Mouse (Mus musculus): ENCODE data around the gene Parva. TPM values are rescaled to one million over a fixed set of nuclear protein-coding genes. Genes with fewer than 3 reads are reported as not detected.

Parva gene
- polyA plus RNA-seq, 1 experiment from 2014 or later = 50.4 TPM

DNA sequence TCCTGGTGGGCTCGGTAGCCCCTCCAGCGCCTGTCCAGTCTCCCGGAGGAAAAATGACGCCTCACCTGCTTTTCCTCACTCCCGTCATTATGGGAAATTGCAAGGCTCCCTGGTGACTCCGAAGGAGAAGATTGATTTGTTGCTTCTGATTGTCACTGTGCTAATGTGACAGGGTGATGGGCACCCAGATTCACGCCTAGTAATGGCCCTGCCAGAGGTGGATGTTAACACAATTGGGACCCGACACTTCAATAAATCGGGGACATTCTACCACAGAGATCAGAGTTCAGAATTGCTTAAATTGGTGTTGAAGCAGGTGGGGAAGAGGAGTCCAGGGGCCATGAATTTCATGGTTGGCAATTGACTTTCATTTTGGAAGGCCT, 17.7 kb downstream of the Parva start:
- Histone ChIP-seq H3K27me3 (ENCODE audit: control insufficient read depth, insufficient read depth, low read length) (no peaks in the 10 kb centered on the region), H3K36me3 (ENCODE audit: control insufficient read depth, insufficient read depth, low read length) (no peaks in the 10 kb centered on the region), H3K4me1 (ENCODE audit: control insufficient read depth, insufficient read depth, low read length) (peaks cover 10% of the 10 kb centered on the region), H3K27ac (ENCODE audit: low read depth, low read length) (0 out of 2 replicates have a peak overlapping the region, but pooled peaks have one; percentile 58), H3K9me3 (ENCODE audit: control insufficient read depth, low read length) (no peaks in the 10 kb centered on the region), H3K4me3 (ENCODE audit: low read depth, low read length) (no peak overlapping the region), H3K9ac (ENCODE audit: low read length) (no peak overlapping the region), H3K4me2 (ENCODE audit: low read depth) (no peak overlapping the region)
- DNase-seq (ENCODE audit: low spot score) (peak; percentile 19), ATAC-seq (ENCODE audit: insufficient read depth, low FRiP score, low TSS enrichment) (0 out of 2 replicates have a peak, but pooled peaks have one; percentile 4)
- 14% methylated on average over 9 of the region's 9 CpGs for WGBS

GRCm38 (mm10) chr7:112446498-112446897, 19.2 kb downstream of the Parva start:
- no peaks in the 10 kb centered on the region for H3K36me3 ChIP-seq (ENCODE audit: control insufficient read depth, insufficient read depth, low read length)
- ATAC-seq (ENCODE audit: insufficient read depth, low FRiP score, low TSS enrichment) (no peak), DNase-seq (ENCODE audit: low spot score) (no peak)
- peaks cover 10% of the 10 kb centered on the region for H3K4me1 ChIP-seq (ENCODE audit: control insufficient read depth, insufficient read depth, low read length)
- H3K27ac ChIP-seq (ENCODE audit: low read depth, low read length) = no peak overlapping the region
- H3K9me3 ChIP-seq (ENCODE audit: control insufficient read depth, low read length) = no peaks in the 10 kb centered on the region
- 90% methylated on average over 4 of the region's 4 CpGs for WGBS
- H3K27me3 ChIP-seq (ENCODE audit: control insufficient read depth, insufficient read depth, low read length) = no peaks in the 10 kb centered on the region
- no peak overlapping the region for H3K9ac ChIP-seq (ENCODE audit: low read length)
- no peak overlapping the region for H3K4me2 ChIP-seq (ENCODE audit: low read depth)
- no peak overlapping the region for H3K4me3 ChIP-seq (ENCODE audit: low read depth, low read length)

GRCm38 (mm10) chr7:112449954-112450700, 22.8 kb downstream of the Parva start:
- no peaks in the 10 kb centered on the region for H3K36me3 ChIP-seq (ENCODE audit: control insufficient read depth, insufficient read depth, low read length)
- no peak overlapping the region for H3K27ac ChIP-seq (ENCODE audit: low read depth, low read length)
- H3K9me3 ChIP-seq (ENCODE audit: control insufficient read depth, low read length) = no peaks in the 10 kb centered on the region
- H3K9ac ChIP-seq (ENCODE audit: low read length) = no peak overlapping the region
- no peak overlapping the region for H3K4me2 ChIP-seq (ENCODE audit: low read depth)
- H3K27me3 ChIP-seq (ENCODE audit: control insufficient read depth, insufficient read depth, low read length) = no peaks in the 10 kb centered on the region
- DNase-seq (ENCODE audit: low spot score) (no peak), ATAC-seq (ENCODE audit: insufficient read depth, low FRiP score, low TSS enrichment) (no peak)
- WGBS = 85% methylated on average over 8 of the region's 8 CpGs
- no peak overlapping the region for H3K4me3 ChIP-seq (ENCODE audit: low read depth, low read length)
- H3K4me1 ChIP-seq (ENCODE audit: control insufficient read depth, insufficient read depth, low read length) = peaks cover 6% of the 10 kb centered on the region; the same call in 1 of the 2 replicates

GRCm38 (mm10) chr7:112452471-112452870, 25.2 kb downstream of the Parva start:
- no peak for ATAC-seq (ENCODE audit: insufficient read depth, low FRiP score, low TSS enrichment)
- 53% methylated on average over 5 of the region's 5 CpGs for WGBS
- no peak overlapping the region for H3K9ac ChIP-seq (ENCODE audit: low read length)
- no peaks in the 10 kb centered on the region for H3K36me3 ChIP-seq (ENCODE audit: control insufficient read depth, insufficient read depth, low read length)
- no peak overlapping the region for H3K27ac ChIP-seq (ENCODE audit: low read depth, low read length)
- peaks cover 6% of the 10 kb centered on the region; the same call in 1 of the 2 replicates for H3K4me1 ChIP-seq (ENCODE audit: control insufficient read depth, insufficient read depth, low read length)
- no peak for DNase-seq (ENCODE audit: low spot score)
- no peaks in the 10 kb centered on the region for H3K27me3 ChIP-seq (ENCODE audit: control insufficient read depth, insufficient read depth, low read length)
- no peak overlapping the region for H3K4me2 ChIP-seq (ENCODE audit: low read depth)
- no peak overlapping the region for H3K4me3 ChIP-seq (ENCODE audit: low read depth, low read length)
- H3K9me3 ChIP-seq (ENCODE audit: control insufficient read depth, low read length) = no peaks in the 10 kb centered on the region

- DNase-seq (ENCODE audit: low spot score) (no peak), ATAC-seq (ENCODE audit: insufficient read depth, low FRiP score, low TSS enrichment) (no peak)
- no peak overlapping the region for H3K27ac ChIP-seq (ENCODE audit: low read depth, low read length)
- no peak overlapping the region for H3K4me3 ChIP-seq (ENCODE audit: low read depth, low read length)
- H3K9me3 ChIP-seq (ENCODE audit: control insufficient read depth, low read length) = no peaks in the 10 kb centered on the region
- H3K9ac ChIP-seq (ENCODE audit: low read length) = no peak overlapping the region
- peaks cover 6% of the 10 kb centered on the region; the same call in 1 of the 2 replicates for H3K4me1 ChIP-seq (ENCODE audit: control insufficient read depth, insufficient read depth, low read length)
- WGBS = 5% methylated on average over 3 of the region's 3 CpGs
- no peak overlapping the region for H3K4me2 ChIP-seq (ENCODE audit: low read depth)
- H3K36me3 ChIP-seq (ENCODE audit: control insufficient read depth, insufficient read depth, low read length) = no peaks in the 10 kb centered on the region
- H3K27me3 ChIP-seq (ENCODE audit: control insufficient read depth, insufficient read depth, low read length) = no peaks in the 10 kb centered on the region
These were observed 26.5 kb downstream of the Parva start for GRCm38 (mm10) chr7:112453805-112454214.

GRCm38 (mm10) chr7:112454380-112454779, 27.1 kb downstream of the Parva start:
- Histone ChIP-seq H3K9me3 (ENCODE audit: control insufficient read depth, low read length) (no peaks in the 10 kb centered on the region), H3K9ac (ENCODE audit: low read length) (no peak overlapping the region), H3K27me3 (ENCODE audit: control insufficient read depth, insufficient read depth, low read length) (no peaks in the 10 kb centered on the region), H3K4me1 (ENCODE audit: control insufficient read depth, insufficient read depth, low read length) (peaks cover 6% of the 10 kb centered on the region; the same call in 1 of the 2 replicates), H3K4me3 (ENCODE audit: low read depth, low read length) (no peak overlapping the region), H3K27ac (ENCODE audit: low read depth, low read length) (no peak overlapping the region), H3K36me3 (ENCODE audit: control insufficient read depth, insufficient read depth, low read length) (no peaks in the 10 kb centered on the region), H3K4me2 (ENCODE audit: low read depth) (no peak overlapping the region)
- 63% methylated on average over 6 of the region's 6 CpGs for WGBS
- ATAC-seq (ENCODE audit: insufficient read depth, low FRiP score, low TSS enrichment) (no peak), DNase-seq (ENCODE audit: low spot score) (no peak)

DNA sequence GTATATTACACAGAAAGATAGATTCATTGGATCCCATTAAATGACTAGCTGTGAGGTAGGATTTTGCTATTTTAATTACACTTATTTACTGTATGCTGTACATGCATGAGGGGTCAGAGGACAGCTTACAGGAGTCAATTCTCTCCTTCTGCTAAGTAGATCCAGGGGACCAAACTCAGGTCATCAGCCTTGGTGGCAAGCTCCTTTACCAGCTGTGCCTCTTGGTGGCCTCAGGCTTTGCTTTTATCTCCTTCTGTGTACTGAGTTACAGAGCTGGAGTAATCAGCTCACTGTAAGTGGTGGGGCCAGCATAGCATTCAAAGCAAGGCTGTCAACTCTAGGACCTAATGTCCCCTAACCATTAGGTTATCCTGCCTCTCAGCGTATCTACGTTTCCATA, 27.6 kb downstream of the Parva start:
- ATAC-seq (ENCODE audit: insufficient read depth, low FRiP score, low TSS enrichment) = no peak
- Histone ChIP-seq H3K9ac (ENCODE audit: low read length) (no peak overlapping the region), H3K27ac (ENCODE audit: low read depth, low read length) (no peak overlapping the region), H3K36me3 (ENCODE audit: control insufficient read depth, insufficient read depth, low read length) (no peaks in the 10 kb centered on the region), H3K27me3 (ENCODE audit: control insufficient read depth, insufficient read depth, low read length) (no peaks in the 10 kb centered on the region), H3K4me3 (ENCODE audit: low read depth, low read length) (no peak overlapping the region), H3K9me3 (ENCODE audit: control insufficient read depth, low read length) (no peaks in the 10 kb centered on the region), H3K4me2 (ENCODE audit: low read depth) (no peak overlapping the region), H3K4me1 (ENCODE audit: control insufficient read depth, insufficient read depth, low read length) (peaks cover 6% of the 10 kb centered on the region; the same call in 1 of the 2 replicates)
- no peak for DNase-seq (ENCODE audit: low spot score)
- 90% methylated on average over 2 of the region's 2 CpGs for WGBS

- no peak for DNase-seq (ENCODE audit: low spot score)
- WGBS = 90% methylated on average over 5 of the region's 5 CpGs
These were observed 28.3 kb downstream of the Parva start for GRCm38 (mm10) chr7:112455566-112456110.

GRCm38 (mm10) chr7:112457373-112457772, 30.1 kb downstream of the Parva start:
- ATAC-seq (ENCODE audit: insufficient read depth, low FRiP score, low TSS enrichment) (no peak), DNase-seq (ENCODE audit: low spot score) (no peak)
- Histone ChIP-seq H3K27ac (ENCODE audit: low read depth, low read length) (no peak overlapping the region), H3K27me3 (ENCODE audit: control insufficient read depth, insufficient read depth, low read length) (no peaks in the 10 kb centered on the region), H3K36me3 (ENCODE audit: control insufficient read depth, insufficient read depth, low read length) (no peaks in the 10 kb centered on the region), H3K4me3 (ENCODE audit: low read depth, low read length) (no peak overlapping the region), H3K9me3 (ENCODE audit: control insufficient read depth, low read length) (no peaks in the 10 kb centered on the region), H3K4me2 (ENCODE audit: low read depth) (no peak overlapping the region), H3K9ac (ENCODE audit: low read length) (no peak overlapping the region), H3K4me1 (ENCODE audit: control insufficient read depth, insufficient read depth, low read length) (peaks cover 8% of the 10 kb centered on the region; the same call in 1 of the 2 replicates)
- WGBS = 89% methylated on average over 4 of the region's 4 CpGs

More at GRCm38 (mm10) chr7:112455566-112456110, 28.3 kb downstream of the Parva start:
- no peak overlapping the region for H3K4me2 ChIP-seq (ENCODE audit: low read depth)
- ATAC-seq (ENCODE audit: insufficient read depth, low FRiP score, low TSS enrichment) = no peak
- H3K4me3 ChIP-seq (ENCODE audit: low read depth, low read length) = no peak overlapping the region
- H3K9ac ChIP-seq (ENCODE audit: low read length) = no peak overlapping the region
- no peaks in the 10 kb centered on the region for H3K36me3 ChIP-seq (ENCODE audit: control insufficient read depth, insufficient read depth, low read length)
- H3K9me3 ChIP-seq (ENCODE audit: control insufficient read depth, low read length) = no peaks in the 10 kb centered on the region
- no peaks in the 10 kb centered on the region for H3K27me3 ChIP-seq (ENCODE audit: control insufficient read depth, insufficient read depth, low read length)
- H3K4me1 ChIP-seq (ENCODE audit: control insufficient read depth, insufficient read depth, low read length) = peaks cover 6% of the 10 kb centered on the region; the same call in 1 of the 2 replicates
- no peak overlapping the region for H3K27ac ChIP-seq (ENCODE audit: low read depth, low read length)
